Mouse (Mus musculus) retina, embryonic 14.5 days (tissue): ENCODE data around the gene Adamts8.

Experiments used
- DNase-seq: peaks from one replicate; pipeline ENCODE4 v3.0.0-alpha.2; 2015; ENCODE audit warnings: low spot score

Adamts8 gene

GRCm38 (mm10) chr9:30985782-30986181 lies 43.4 kb downstream of the Adamts8 start:
- no peak for DNase-seq

- peak; percentile 5 for DNase-seq
Observed at GRCm38 (mm10) chr9:30993106-30993505, 50.7 kb downstream of the Adamts8 start.

DNA sequence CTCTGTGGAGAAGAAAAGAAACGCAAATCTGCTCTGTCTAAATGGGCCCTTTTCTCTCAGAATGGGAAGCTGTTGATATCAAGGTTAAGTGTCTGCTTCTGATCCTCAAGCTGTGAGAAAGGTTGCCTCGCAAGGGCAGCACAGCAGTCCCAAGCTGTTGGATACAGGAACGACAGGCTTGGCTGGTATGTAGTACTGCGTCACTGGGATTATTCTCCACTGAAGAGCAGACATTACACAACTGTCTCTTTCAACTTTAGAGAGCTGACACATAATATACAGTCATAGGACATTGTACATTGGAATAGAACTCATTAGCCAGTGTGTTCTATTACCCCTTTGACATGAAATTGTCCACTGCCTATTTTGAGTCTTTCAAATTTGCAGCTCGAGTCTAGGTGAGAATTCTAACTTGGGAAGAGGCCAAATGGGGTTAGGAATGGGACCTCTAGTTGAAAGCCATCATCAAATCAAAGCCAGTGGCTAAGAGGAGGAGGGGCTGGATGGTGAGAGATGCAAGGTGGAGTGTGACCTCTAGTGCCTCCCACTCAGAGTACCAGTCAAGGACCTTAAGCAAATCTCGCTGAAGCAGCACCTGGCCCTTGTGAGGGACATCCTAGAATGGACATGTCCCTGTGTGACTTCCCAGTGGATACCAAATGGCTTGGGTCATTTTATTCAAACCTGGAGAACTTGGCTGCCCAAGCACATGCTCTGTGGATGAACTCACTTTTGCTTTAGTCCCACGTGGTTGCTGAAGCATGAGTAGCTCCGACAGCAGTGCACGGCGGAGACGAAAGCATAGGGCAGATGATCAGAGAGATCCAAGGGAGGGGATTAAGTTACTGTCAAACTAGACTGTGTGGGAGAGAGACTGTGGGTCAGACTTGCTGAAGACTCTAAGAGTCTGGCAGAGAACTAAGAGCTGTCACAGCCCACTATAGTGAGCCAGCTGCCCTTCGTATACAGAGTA lies 54.5 kb downstream of the Adamts8 start:
- DNase-seq: no peak

- DNase-seq: no peak
Observed at GRCm38 (mm10) chr9:31000641-31001040, 58.3 kb downstream of the Adamts8 start.

DNA sequence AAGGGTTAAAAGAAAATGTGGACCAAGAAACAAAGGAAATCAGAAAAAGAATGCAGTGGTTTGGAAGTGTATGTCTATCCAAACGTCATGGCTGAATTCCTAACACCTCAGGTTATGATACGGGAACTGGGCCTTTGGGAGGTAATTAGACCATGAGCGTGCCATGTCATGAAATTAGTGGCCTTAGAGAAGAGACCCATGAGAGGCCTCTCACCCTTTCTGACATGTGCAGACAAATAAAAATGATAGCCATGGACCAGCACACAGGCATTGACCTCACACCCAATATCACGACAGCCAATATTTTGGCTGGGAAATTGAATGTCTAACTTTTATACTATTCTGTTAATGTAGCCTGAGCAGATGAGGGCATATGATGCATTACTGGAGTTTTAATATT lies 60.2 kb downstream of the Adamts8 start:
- no peak for DNase-seq

DNA sequence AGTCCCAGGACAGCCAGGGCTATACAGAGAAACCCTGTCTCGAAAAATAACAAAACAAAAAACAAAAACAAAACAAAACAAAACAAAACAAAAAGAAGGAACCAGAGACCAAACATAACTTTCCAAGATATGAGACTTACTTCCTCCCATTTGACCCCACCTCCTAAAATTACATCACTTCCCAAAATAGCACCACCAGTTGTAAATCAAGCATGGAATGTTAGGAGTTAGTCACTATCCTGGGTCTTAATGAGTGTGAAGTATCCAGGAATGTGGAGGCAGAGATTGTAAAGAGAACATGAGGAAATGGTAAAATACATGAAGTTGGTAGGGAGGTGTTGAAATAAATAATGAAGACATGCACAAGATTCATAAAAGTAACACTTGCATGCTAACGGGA lies 67.0 kb downstream of the Adamts8 start:
- DNase-seq: no peak

GRCm38 (mm10) chr9:31010040-31010439 lies 67.7 kb downstream of the Adamts8 start:
- no peak for DNase-seq

DNA sequence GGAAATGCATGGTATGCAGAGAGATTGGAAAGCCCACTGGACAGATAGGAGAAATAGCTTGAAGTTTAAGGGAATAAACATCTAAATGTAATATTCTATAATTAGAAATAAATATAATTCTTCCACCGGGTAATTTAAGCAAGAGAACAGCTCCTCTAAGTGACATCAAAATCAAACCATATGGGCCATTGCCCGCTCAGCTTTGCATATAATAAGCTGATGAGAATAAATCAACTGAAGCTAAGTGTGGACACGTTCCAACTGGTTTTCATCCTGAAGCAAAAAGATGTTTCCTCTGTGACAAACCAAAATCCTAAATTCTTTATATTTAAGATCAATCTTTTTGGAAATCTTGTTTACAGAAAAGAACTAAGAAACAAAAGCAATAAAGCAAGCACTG lies 68.4 kb downstream of the Adamts8 start:
- no peak for DNase-seq

DNA sequence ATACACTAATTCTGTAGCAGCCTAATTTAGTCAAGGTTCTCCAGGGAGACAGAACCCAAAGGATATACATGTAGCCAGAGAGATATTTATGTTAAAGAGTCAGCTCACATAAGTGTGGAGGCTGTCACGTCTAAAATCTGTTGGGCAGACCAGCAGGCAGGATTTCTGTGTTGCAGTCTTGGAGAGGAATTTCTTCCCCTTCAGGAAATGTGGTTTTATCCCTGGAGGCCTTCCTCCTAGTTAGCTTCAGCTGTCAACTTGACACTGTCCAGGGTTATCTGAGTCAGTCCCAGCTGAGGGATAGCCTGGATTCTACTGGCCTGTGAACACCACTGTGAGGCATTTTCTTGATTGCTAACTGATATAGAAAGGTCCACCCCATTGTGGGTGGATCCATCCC lies 69.2 kb downstream of the Adamts8 start:
- no peak for DNase-seq

DNA sequence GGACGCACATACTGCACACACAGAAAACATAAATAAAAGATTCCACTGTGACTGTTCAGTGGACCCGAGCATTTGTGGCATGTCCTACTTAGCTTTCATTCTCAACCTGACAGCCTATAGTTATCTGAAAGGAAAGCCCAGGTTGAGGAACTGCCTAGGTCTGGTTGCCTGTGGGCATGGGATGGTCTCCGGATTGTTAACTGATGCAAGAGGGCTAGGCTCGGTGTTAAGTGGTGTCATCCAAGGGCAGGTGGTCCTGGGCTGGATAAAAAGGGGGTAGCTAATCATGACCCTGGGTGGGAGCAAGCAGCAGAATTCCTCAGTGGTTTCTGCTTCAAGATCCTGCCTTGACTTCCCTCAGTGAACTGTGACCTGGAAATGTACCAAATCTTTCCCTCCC lies 70.3 kb downstream of the Adamts8 start:
- DNase-seq: no peak

GRCm38 (mm10) chr9:31013415-31013814 lies 71.1 kb downstream of the Adamts8 start:
- DNase-seq: no peak
